Mouse (Mus musculus) thymus, postnatal 36 days (tissue): ENCODE measurements around the gene Mmp2.
"Not testable (repeated sequence)": the region's sequence is repeated elsewhere in the genome, so short reads cannot be mapped to it uniquely, and the experiment has no call there.

Experiments used
- DNase-seq, 2 experiments: peaks; one replicate each; pipeline ENCODE4 v3.0.0; 2022; ENCODE audit warnings: mixed read lengths in 2 of 2

Gene Mmp2

GRCm38 (mm10) chr8:92839161-92839560, 12.1 kb downstream of the Mmp2 start:
- DNase-seq = no peak

- DNase-seq = no peak
Observed at GRCm38 (mm10) chr8:92839876-92840275, 12.8 kb downstream of the Mmp2 start.

GRCm38 (mm10) chr8:92846684-92847083, 19.6 kb downstream of the Mmp2 start:
- no peak for DNase-seq

GRCm38 (mm10) chr8:92847299-92847698, 20.2 kb downstream of the Mmp2 start:
- no peak for DNase-seq

GRCm38 (mm10) chr8:92849261-92849660, 22.2 kb downstream of the Mmp2 start:
- DNase-seq = no peak

GRCm38 (mm10) chr8:92850239-92850638, 23.1 kb downstream of the Mmp2 start:
- DNase-seq = no peak

GRCm38 (mm10) chr8:92851381-92851780, 24.3 kb downstream of the Mmp2 start:
- DNase-seq = no peak

GRCm38 (mm10) chr8:92853188-92853983, 26.3 kb downstream of the Mmp2 start:
- DNase-seq = no peak

GRCm38 (mm10) chr8:92854673-92855072, 27.6 kb downstream of the Mmp2 start:
- DNase-seq = no peak

- DNase-seq = peak; percentile 44 to 45
Observed at GRCm38 (mm10) chr8:92855171-92855894, 28.2 kb downstream of the Mmp2 start, which contains the start of gene Lpcat2. Gene Lpcat2, plus strand, starts transcription at chr8:92855339.

GRCm38 (mm10) chr8:92856273-92856986, 29.3 kb downstream of the Mmp2 start:
- no peak for DNase-seq

GRCm38 (mm10) chr8:92858475-92859182, 31.5 kb downstream of the Mmp2 start:
- DNase-seq = no peak

GRCm38 (mm10) chr8:92861977-92862376, 34.9 kb downstream of the Mmp2 start:
- DNase-seq = no peak

GRCm38 (mm10) chr8:92870281-92870680, 43.2 kb downstream of the Mmp2 start:
- no peak for DNase-seq

GRCm38 (mm10) chr8:92872063-92872759, 45.1 kb downstream of the Mmp2 start:
- no peak for DNase-seq

- DNase-seq = no peak
Observed at GRCm38 (mm10) chr8:92875795-92876194, 48.7 kb downstream of the Mmp2 start.

GRCm38 (mm10) chr8:92881247-92881646, 54.2 kb downstream of the Mmp2 start:
- no peak for DNase-seq

- DNase-seq = no peak
Observed at GRCm38 (mm10) chr8:92883771-92884170, 56.7 kb downstream of the Mmp2 start.

GRCm38 (mm10) chr8:92892216-92892615, 65.1 kb downstream of the Mmp2 start:
- DNase-seq = not testable (repeated sequence)

GRCm38 (mm10) chr8:92893870-92894269, 66.8 kb downstream of the Mmp2 start:
- no peak for DNase-seq

- no peak for DNase-seq
Observed at GRCm38 (mm10) chr8:92895053-92895452, 68.0 kb downstream of the Mmp2 start.

GRCm38 (mm10) chr8:92896056-92896455, 69.0 kb downstream of the Mmp2 start:
- no peak for DNase-seq
